ENCODE assay signal across 26 mouse cellular contexts in the genomic region with DNA sequence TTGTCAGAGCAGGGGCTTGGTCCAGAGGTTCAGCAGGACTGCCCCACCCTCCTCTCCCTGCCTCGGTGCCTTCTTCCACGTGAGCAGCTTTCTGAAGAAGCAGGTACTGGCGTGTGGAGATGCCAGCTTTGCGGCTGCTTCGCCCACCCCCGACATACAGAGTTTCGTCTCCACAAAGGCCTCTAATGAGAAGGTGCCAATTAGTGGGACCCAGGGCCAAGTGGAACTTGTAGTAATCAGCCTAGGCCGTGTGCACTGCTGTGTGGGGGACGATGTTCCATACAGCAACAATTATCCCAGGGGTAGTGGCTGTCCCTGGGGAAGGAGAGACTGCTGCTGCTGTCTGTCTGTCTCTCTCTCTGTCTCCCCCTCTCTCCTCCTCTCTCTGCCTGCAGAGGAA.
"Had no signal": no experiment of that assay in that cellular context is flagged by ENCODE, and none has a peak within 500 bp of the region (broad histone marks: within the 10 kb centered on the region; RNA-seq: fewer than 3 reads in every experiment).

No protein-coding gene starts in this region.

- H3K36me3 ChIP-seq: hindbrain, embryonic 10.5 days; hindbrain, embryonic 12.5 days; intestine, embryonic 15.5 days; limb, embryonic 10.5 days; limb, embryonic 12.5 days; liver, embryonic 13.5 days had no signal

- ATAC-seq: hindbrain, embryonic 16.5 days; inflammation-experienced regulatory T-cells, adult 6 months; intestine, embryonic 15.5 days; intestine, postnatal 0 days had no signal

- H3K9me3 ChIP-seq: hindbrain, embryonic 10.5 days; hindbrain, embryonic 12.5 days; intestine, embryonic 15.5 days; limb, embryonic 10.5 days had no signal

- H3K27me3 ChIP-seq: hindbrain, embryonic 12.5 days; intestine, embryonic 15.5 days; liver, embryonic 13.5 days had no signal

- H3K4me2 ChIP-seq: heart, embryonic 11.5 days; hindbrain, embryonic 12.5 days; hindbrain, embryonic 14.5 days; intestine, embryonic 15.5 days; limb, embryonic 12.5 days; liver, embryonic 11.5 days; liver, embryonic 13.5 days had no signal

- H3K4me3 ChIP-seq: heart, adult 2 months; hindbrain, embryonic 10.5 days; hindbrain, embryonic 12.5 days; intestine, embryonic 15.5 days; layer of hippocampus, adult 2 months; left cerebral cortex, adult 2 months; limb, embryonic 10.5 days; limb, embryonic 12.5 days; liver, embryonic 13.5 days had no signal

- DNase-seq: gastrocnemius, postnatal 14 days; gastrocnemius, postnatal 36 days; heart, adult 11 months; heart, adult 2 months; heart, postnatal 10 days; heart, postnatal 4 days; kidney, adult 18-20 months; kidney, adult 8-10 months; kidney, postnatal 10 days; kidney, postnatal 25 days; kidney, postnatal 4 days; liver; liver, embryonic 13.5 days had no signal

- H3K27ac ChIP-seq: heart, adult 2 months; hindbrain, embryonic 10.5 days; hindbrain, embryonic 12.5 days; hindbrain, embryonic 14.5 days; intestine, embryonic 15.5 days; layer of hippocampus, adult 2 months; left cerebral cortex, adult 2 months; limb, embryonic 10.5 days; limb, embryonic 12.5 days; liver, embryonic 13.5 days had no signal

- H3K9ac ChIP-seq: hindbrain, embryonic 12.5 days; hindbrain, embryonic 14.5 days; intestine, embryonic 15.5 days; limb, embryonic 12.5 days; liver, embryonic 13.5 days had no signal

- H3K4me1 ChIP-seq: intestine, embryonic 15.5 days; limb, embryonic 10.5 days; limb, embryonic 12.5 days; liver, embryonic 13.5 days had no signal
